Mouse (Mus musculus) cerebellum, adult 2 months (tissue): Measurements from ENCODE around the gene Adipoq. TPM values are rescaled to one million over a fixed set of nuclear protein-coding genes. Genes with fewer than 3 reads are reported as not detected.

Experiments used
- DNase-seq, 2 experiments: peaks; one replicate each; pipeline ENCODE4 v3.0.0; 2021
- H3K27ac ChIP-seq: fragments of 200-500 bp; 2 replicates; pipeline ENCODE4 v1.5.1; 2012; ENCODE audit warnings: low read length, control low read depth, inconsistent platforms; ENCODE audit not compliant: insufficient read depth
- H3K27me3 ChIP-seq: fragments of 200-500 bp; 2 replicates; pipeline ENCODE4 v1.6.1; 2012; ENCODE audit warnings: inconsistent platforms, mild to moderate bottlenecking, low read length, moderate library complexity; ENCODE audit not compliant: control insufficient read depth, insufficient read depth
- H3K4me1 ChIP-seq: fragments of 200-500 bp; 2 replicates; pipeline ENCODE4 v1.6.1; 2011; ENCODE audit warnings: low read length; ENCODE audit not compliant: control insufficient read depth, insufficient read depth
- H3K4me3 ChIP-seq: fragments of 200-500 bp; replicated peaks from 2 replicates; pipeline ENCODE3; 2011; ENCODE audit warnings: mild to moderate bottlenecking, low read depth, low read length, control low read depth; ENCODE audit not compliant: insufficient read depth
- CTCF ChIP-seq: fragments of 200-500 bp; IDR thresholded peaks from 2 replicates; pipeline ENCODE4 v1.5.1; 2011; ENCODE audit warnings: low read depth, mild to moderate bottlenecking, control low read depth, low read length, moderate library complexity, borderline replicate concordance; ENCODE audit not compliant: insufficient read depth
- POLR2A ChIP-seq: fragments of 200-500 bp; IDR thresholded peaks from 2 replicates; pipeline ENCODE4 v1.6.1; 2011; ENCODE audit warnings: low read length, control low read depth, borderline replicate concordance; ENCODE audit not compliant: insufficient read depth
- WGBS: fragments of 180-500 bp; shearing (Covaris S2); methylation state at CpG from one replicate; pipeline ENCODE4 v1.1.7; 2018; 5-methylcytosine and 5-hydroxymethylcytosine counted together
- polyA plus RNA-seq: library from polyadenylated mRNA; depleted of rRNA; stranded (reverse); fragments of >200 nt; gene quantifications from 2 replicates; pipeline ENCODE4 v1.2.3, GENCODE M21; 2012; rRNA removed

The Adipoq gene
- polyA plus RNA-seq, 1 experiment, result 0.33 TPM

DNA sequence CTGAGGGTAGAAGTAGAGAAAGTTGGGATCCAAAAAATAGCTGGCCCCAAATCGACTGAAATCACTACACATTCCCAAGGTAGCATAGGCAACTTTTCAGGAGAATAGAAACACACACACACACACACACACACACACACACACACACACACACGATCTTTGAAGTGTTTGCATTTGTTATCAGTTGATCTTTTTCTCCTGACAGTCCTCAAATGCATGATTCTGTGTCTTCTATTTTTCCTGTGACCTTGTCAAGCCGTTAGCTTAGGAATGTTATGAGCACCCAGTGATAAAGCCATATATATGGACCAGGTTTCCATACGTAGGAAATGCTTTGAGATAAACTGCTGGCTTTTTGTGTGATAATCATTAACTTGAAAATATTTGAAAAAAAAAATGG lies 40.1 kb downstream of the Adipoq start:
- DNase-seq, result no peak
- Histone ChIP-seq H3K4me1 (no peaks in the 10 kb centered on the region), H3K27me3 (no peaks in the 10 kb centered on the region), H3K27ac (no peak overlapping the region), H3K4me3 (no peak overlapping the region)
- WGBS, result 81% methylated on average over 4 of the region's 4 CpGs
- TF ChIP-seq CTCF (no peak), POLR2A (no peak)

DNA sequence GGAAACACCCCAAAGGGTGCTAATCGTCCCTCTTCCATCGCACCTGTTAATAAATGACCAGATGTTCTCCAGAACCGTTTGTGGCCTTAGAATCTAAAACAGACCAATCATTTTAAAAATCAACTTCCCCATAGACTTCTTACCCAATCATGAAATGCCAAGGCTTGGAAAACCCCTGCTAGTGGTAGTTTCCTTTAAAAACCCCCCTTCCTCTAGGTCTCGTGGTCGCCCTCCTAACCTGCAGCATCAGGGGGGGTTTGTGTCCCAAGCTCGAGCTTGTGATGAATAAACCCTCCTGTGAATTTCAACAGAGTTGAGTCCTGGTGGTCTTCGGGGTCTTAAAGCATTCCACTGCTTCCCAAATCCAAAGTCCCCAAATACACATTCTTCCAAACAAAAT lies 41.6 kb downstream of the Adipoq start:
- Histone ChIP-seq H3K27ac (no peak overlapping the region), H3K4me1 (no peaks in the 10 kb centered on the region), H3K27me3 (no peaks in the 10 kb centered on the region), H3K4me3 (no peak overlapping the region)
- no peak for DNase-seq
- WGBS, result 79% methylated on average over 7 of the region's 7 CpGs
- no peak for TF ChIP-seq CTCF
- TF ChIP-seq POLR2A, result no peak

DNA sequence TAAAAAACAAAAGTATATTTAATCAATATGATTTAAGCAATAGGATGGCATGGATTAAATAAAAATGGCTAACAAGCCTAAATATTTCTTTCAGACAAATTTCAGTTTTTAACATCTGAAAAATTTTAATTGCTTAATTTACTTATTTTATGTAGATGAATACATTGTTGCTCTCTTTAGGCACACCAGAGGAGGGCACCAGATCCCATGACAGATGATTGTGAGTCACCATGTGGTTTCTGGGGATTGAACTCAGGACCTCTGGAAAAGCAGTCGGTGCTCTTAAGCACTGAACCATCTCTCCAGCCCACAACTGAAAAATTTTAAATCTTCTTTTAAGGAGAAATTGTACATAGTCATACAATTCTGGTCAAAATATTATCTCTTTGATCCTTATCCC lies 43.3 kb downstream of the Adipoq start:
- no peaks in the 10 kb centered on the region for H3K4me1 ChIP-seq
- no peaks in the 10 kb centered on the region for H3K27me3 ChIP-seq
- WGBS, result 68% methylated on average over 1 of the region's 1 CpGs
- H3K27ac ChIP-seq, result no peak overlapping the region
- TF ChIP-seq POLR2A (no peak), CTCF (no peak)
- DNase-seq, result no peak
- no peak overlapping the region for H3K4me3 ChIP-seq

DNA sequence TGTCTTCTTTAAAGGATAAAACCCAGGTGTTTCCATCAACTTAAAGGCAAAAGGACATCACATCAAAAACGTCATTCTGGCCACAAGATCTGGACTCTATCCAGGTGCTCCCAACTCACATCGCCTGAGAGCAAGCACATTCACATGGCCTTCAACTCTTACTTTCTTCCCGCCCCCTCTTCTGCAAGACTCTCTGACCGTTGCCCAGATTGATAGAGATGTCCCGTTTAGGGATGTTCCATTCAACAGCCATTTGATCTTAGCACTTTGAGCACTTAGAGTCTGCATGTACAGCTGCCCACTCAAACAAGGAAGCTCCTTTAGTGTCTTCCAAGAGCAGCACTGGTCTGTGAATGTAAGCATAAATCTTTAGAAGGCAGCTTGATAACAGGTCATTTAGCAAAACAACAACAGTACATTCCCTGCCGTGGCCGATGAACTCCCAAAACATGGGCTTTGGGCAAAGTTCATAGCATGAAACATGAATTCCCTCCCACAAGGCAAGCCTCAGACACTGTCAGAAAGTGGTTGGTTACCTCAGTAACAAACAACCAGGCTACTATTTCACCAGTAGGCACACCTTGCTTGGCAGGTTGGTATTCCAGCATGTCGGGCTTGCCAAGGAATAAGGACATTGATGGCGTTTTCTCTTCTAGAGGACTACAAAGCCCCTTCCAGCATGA lies 45.4 kb downstream of the Adipoq start:
- H3K27ac ChIP-seq, result no peak overlapping the region
- no peak for DNase-seq
- 71% methylated on average over 9 of the region's 9 CpGs for WGBS

DNA sequence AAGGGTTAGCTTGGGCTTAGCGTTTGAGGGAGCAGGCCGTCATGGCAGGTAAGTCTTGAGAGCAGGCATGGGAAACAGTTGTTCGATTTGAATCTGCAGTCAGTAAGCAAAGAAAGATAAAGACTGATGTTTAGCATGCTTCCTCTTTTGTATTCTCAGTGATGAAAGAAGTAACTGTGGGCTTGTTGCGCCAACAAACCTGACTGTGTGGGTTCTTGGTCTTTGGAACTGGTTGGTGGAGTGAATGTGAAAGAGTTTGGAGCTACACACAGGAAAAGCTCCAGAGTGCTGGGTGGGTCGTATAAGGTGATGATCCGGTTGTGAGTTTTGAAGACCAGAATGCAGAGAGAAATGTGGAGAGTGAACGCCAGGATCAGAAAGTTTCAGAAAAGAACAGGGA lies 49.3 kb downstream of the Adipoq start:
- no peak overlapping the region for H3K27ac ChIP-seq
- no peak for TF ChIP-seq POLR2A
- no peak for TF ChIP-seq CTCF
- WGBS, result 88% methylated on average over 7 of the region's 7 CpGs
- no peaks in the 10 kb centered on the region for H3K27me3 ChIP-seq
- no peak overlapping the region for H3K4me3 ChIP-seq
- H3K4me1 ChIP-seq, result no peaks in the 10 kb centered on the region
- DNase-seq, result no peak

More for the DNA sequence above, 45.4 kb downstream of the Adipoq start:
- no peak overlapping the region for H3K4me3 ChIP-seq
- no peaks in the 10 kb centered on the region for H3K27me3 ChIP-seq
- H3K4me1 ChIP-seq, result no peaks in the 10 kb centered on the region
- TF ChIP-seq POLR2A, result no peak
- no peak for TF ChIP-seq CTCF

DNA sequence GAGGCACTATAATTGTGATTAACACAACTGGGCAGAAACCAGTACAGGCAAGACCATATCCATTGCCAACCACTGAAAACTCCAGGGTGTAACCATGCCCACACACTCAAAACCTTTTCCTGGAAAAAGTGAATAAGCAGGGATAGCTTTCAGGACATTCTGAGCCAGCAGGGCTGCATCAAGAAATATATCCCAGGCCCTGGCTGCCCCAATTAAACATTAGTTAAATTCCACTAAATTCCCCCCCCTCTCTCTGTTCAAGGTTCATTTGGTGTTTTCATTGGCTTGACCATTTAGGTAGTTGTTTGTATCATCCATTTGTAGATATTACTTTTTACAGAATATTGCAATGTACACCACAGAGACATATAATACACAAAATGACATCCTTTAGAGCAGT lies 50.0 kb downstream of the Adipoq start:
- no peak for DNase-seq
- Histone ChIP-seq H3K27ac (no peak overlapping the region), H3K27me3 (no peaks in the 10 kb centered on the region), H3K4me1 (no peaks in the 10 kb centered on the region), H3K4me3 (no peak overlapping the region)
- TF ChIP-seq POLR2A (no peak), CTCF (no peak)

DNA sequence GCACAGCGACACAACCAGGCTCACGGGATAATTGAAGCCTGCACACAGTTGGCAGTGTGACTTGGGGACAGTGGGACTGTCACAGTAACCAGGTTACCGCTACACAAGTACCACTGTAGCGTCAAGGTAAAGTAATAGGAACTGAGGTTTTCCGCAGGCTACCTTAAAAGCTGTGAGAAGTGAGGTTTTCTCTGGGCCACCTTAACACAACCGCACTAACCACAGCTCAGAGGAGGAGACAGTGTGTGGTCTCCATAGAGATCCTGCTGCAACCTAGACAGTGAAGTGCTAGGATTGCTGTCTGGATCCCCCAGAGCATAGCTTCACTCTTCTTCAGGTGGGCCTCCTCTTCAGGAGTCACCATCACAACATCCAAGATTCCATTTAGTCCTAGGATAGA lies 50.5 kb downstream of the Adipoq start:
- Histone ChIP-seq H3K4me3 (no peak overlapping the region), H3K27ac (no peak overlapping the region), H3K27me3 (no peaks in the 10 kb centered on the region), H3K4me1 (no peaks in the 10 kb centered on the region)
- no peak for DNase-seq
- no peak for TF ChIP-seq POLR2A
- 85% methylated on average over 6 of the region's 6 CpGs for WGBS

DNA sequence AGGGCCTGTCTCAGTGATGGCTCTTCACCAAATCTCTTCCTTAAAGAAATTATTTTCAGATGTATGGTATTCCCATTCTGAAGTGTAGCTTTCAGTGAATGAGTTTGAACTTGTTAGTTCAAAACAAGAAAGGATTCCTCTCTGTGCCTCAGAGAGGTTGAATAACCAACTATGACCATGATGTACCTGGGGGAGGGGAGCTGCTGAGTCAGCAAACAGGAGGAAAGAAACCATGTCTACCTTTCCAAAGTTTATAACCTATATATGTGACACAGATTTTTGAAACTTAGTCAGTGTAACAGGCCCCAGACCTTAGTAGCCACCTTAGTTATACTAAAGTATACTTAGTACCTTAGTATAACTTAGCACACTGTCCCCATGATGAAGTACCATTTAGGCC lies 55.2 kb downstream of the Adipoq start:
- Histone ChIP-seq H3K4me1 (no peaks in the 10 kb centered on the region; the same call in 1 of the 2 replicates), H3K4me3 (no peak overlapping the region), H3K27me3 (no peaks in the 10 kb centered on the region), H3K27ac (no peak overlapping the region)
- DNase-seq, result no peak
- no peak for TF ChIP-seq POLR2A
- no peak for TF ChIP-seq CTCF

Other genes starting within 250 kb of the Adipoq start
- 0.10 TPM in 1 of 2 replicates, not detected in the other for gene Fetub, start 228.2 kb upstream of the Adipoq start, polyA plus RNA-seq
- gene Hrg, start 195.5 kb upstream of the Adipoq start, polyA plus RNA-seq, result not detected in 2 replicates
- not detected in 2 replicates for gene Kng2, start 117.1 kb upstream of the Adipoq start, polyA plus RNA-seq
- not detected in 2 replicates for gene Kng1, start 88.7 kb upstream of the Adipoq start, polyA plus RNA-seq
- gene Eif4a2, start 39.1 kb upstream of the Adipoq start, polyA plus RNA-seq, result 737 and 742 TPM in 2 replicates
- 2.1 and 2.5 TPM in 2 replicates for gene Rfc4, start 18.8 kb upstream of the Adipoq start, polyA plus RNA-seq
- 11.2 and 11.5 TPM in 2 replicates for gene St6gal1, start 78.2 kb downstream of the Adipoq start, polyA plus RNA-seq